Mouse (Mus musculus) frontal cortex, postnatal 14 days (tissue): Measurements from ENCODE around the gene Efs.

Experiments used
- DNase-seq, 2 experiments: peaks; one replicate each; pipeline ENCODE4 v3.0.0; 2022; ENCODE audit warnings: low spot score in 2 of 2

Efs gene

GRCm38 (mm10) chr14:54924641-54925348 is 1.1 kb downstream of the Efs start:
- DNase-seq = no peak

- DNase-seq = no peak
Measured at GRCm38 (mm10) chr14:54920076-54920685, 5.7 kb downstream of the Efs start.

GRCm38 (mm10) chr14:54913343-54913742 is 12.6 kb downstream of the Efs start:
- no peak for DNase-seq

GRCm38 (mm10) chr14:54912886-54913285 is 13.0 kb downstream of the Efs start, which contains the start of gene Slc22a17:
TSS of gene Slc22a17 (minus strand) at chr14:54913132.
- peak; percentile 74 to 77 for DNase-seq

- no peak for DNase-seq
Measured at GRCm38 (mm10) chr14:54912109-54912850, 13.6 kb downstream of the Efs start.

- DNase-seq = no peak
Measured at GRCm38 (mm10) chr14:54908682-54909081, 17.2 kb downstream of the Efs start.

GRCm38 (mm10) chr14:54903641-54904040 is 22.3 kb downstream of the Efs start:
- no peak for DNase-seq

GRCm38 (mm10) chr14:54900383-54900782 is 25.5 kb downstream of the Efs start:
- DNase-seq = peak in 1 of 2 experiments; percentile 74

GRCm38 (mm10) chr14:54897445-54897844 is 28.5 kb downstream of the Efs start:
- DNase-seq = no peak

- DNase-seq = peak; percentile 20 to 40
Measured at GRCm38 (mm10) chr14:54894296-54895151, 31.4 kb downstream of the Efs start.

GRCm38 (mm10) chr14:54893651-54894181 is 32.2 kb downstream of the Efs start:
- peak; percentile 97 to 99 for DNase-seq

GRCm38 (mm10) chr14:54892200-54892599 is 33.7 kb downstream of the Efs start, which contains the start of gene Pabpn1:
TSS of gene Pabpn1 (plus strand) at chr14:54892500.
- no peak for DNase-seq

GRCm38 (mm10) chr14:54885309-54885708 is 40.6 kb downstream of the Efs start:
- no peak for DNase-seq

GRCm38 (mm10) chr14:54884022-54884712 is 41.8 kb downstream of the Efs start:
- no peak for DNase-seq

- peak in 1 of 2 experiments; percentile 65 for DNase-seq
Measured at GRCm38 (mm10) chr14:54883154-54884021, 42.5 kb downstream of the Efs start, which contains the start of the genes Bcl2l2 and Gm20521. TSS of gene Bcl2l2 (plus strand) at chr14:54883377. TSS of gene Gm20521 (plus strand) at chr14:54883441.

- peak; percentile 46 to 60 for DNase-seq
Measured at GRCm38 (mm10) chr14:54877048-54877715, 48.7 kb downstream of the Efs start, which contains the start of gene Ppp1r3e. TSS of gene Ppp1r3e (minus strand) at chr14:54877550.

GRCm38 (mm10) chr14:54876539-54877047 is 49.3 kb downstream of the Efs start:
- peak; percentile 79 to 84 for DNase-seq

- DNase-seq = peak in 1 of 2 experiments; percentile 46
Measured at GRCm38 (mm10) chr14:54875844-54876538, 49.9 kb downstream of the Efs start.
